Mouse (Mus musculus) embryonic fibroblast, embryonic 13.5 days (primary cell): ENCODE measurements around the gene Hipk2.

Experiments used
- CTCF ChIP-seq: IDR thresholded peaks from 2 replicates; pipeline ENCODE4 v1.5.1; 2011; ENCODE audit warnings: mild to moderate bottlenecking, control low read depth, low read length, moderate library complexity, borderline replicate concordance; ENCODE audit not compliant: insufficient read depth
- POLR2A ChIP-seq: IDR thresholded peaks from 2 replicates; pipeline ENCODE4 v1.6.1; 2011; ENCODE audit warnings: low read depth, mild to moderate bottlenecking, control low read depth, low read length, moderate library complexity

GRCm38 (mm10) chr6:38682532-38682931, 193.4 kb downstream of the Hipk2 start:
- TF ChIP-seq POLR2A (no peak), CTCF (no peak)
